Mouse (Mus musculus) adrenal gland (tissue): ENCODE results near the gene Rex1bd.

Experiments
- intact Hi-C: fragments of 180-260 bp; cut with DNase I; formaldehyde crosslinking; loops from one replicate; pipeline ENCODE4 v1.15.1; 2025

Rex1bd gene

GRCm38 (mm10) chr8:70482943-70483342 lies 23.6 kb downstream of the Rex1bd start:
- intact Hi-C loops = no loop called here

- intact Hi-C loops = no loop called here
Observed at GRCm38 (mm10) chr8:70481908-70482307, 24.6 kb downstream of the Rex1bd start.

GRCm38 (mm10) chr8:70477269-70477982 lies 29.1 kb downstream of the Rex1bd start:
- intact Hi-C loops = no loop called here

GRCm38 (mm10) chr8:70476333-70477268 lies 30.0 kb downstream of the Rex1bd start, which contains the start of gene Klhl26:
Gene Klhl26 (minus strand): TSS chr8:70476968.
- intact Hi-C loops = no loop called here

- intact Hi-C loops = no loop called here
Observed at GRCm38 (mm10) chr8:70471856-70472255, 34.7 kb downstream of the Rex1bd start.

- intact Hi-C loops = no loop called here
Observed at GRCm38 (mm10) chr8:70469938-70470337, 36.6 kb downstream of the Rex1bd start.

- intact Hi-C loops = no loop called here
Observed at GRCm38 (mm10) chr8:70469295-70469916, 37.1 kb downstream of the Rex1bd start.

- intact Hi-C loops = no loop called here
Observed at GRCm38 (mm10) chr8:70468733-70469132, 37.8 kb downstream of the Rex1bd start.

- intact Hi-C loops = no loop called here
Observed at GRCm38 (mm10) chr8:70467907-70468306, 38.6 kb downstream of the Rex1bd start.

- intact Hi-C loops = no loop called here
Observed at GRCm38 (mm10) chr8:70467229-70467725, 39.3 kb downstream of the Rex1bd start.

- intact Hi-C loops = no loop called here
Observed at GRCm38 (mm10) chr8:70466771-70467170, 39.8 kb downstream of the Rex1bd start.

- intact Hi-C loops = no loop called here
Observed at GRCm38 (mm10) chr8:70466305-70466704, 40.2 kb downstream of the Rex1bd start.

GRCm38 (mm10) chr8:70465701-70466100 lies 40.9 kb downstream of the Rex1bd start:
- intact Hi-C loops = no loop called here

- intact Hi-C loops = no loop called here
Observed at GRCm38 (mm10) chr8:70464162-70464561, 42.4 kb downstream of the Rex1bd start.

- intact Hi-C loops = no loop called here
Observed at GRCm38 (mm10) chr8:70463306-70463705, 43.2 kb downstream of the Rex1bd start.

GRCm38 (mm10) chr8:70462516-70462813 lies 44.1 kb downstream of the Rex1bd start:
- intact Hi-C loops = no loop called here

GRCm38 (mm10) chr8:70461765-70462515 lies 44.6 kb downstream of the Rex1bd start:
- intact Hi-C loops = no loop called here

GRCm38 (mm10) chr8:70460606-70461005 lies 45.9 kb downstream of the Rex1bd start:
- intact Hi-C loops = no loop called here

- intact Hi-C loops = no loop called here
Observed at GRCm38 (mm10) chr8:70460199-70460598, 46.4 kb downstream of the Rex1bd start.

- intact Hi-C loops = no loop called here
Observed at GRCm38 (mm10) chr8:70459636-70460035, 46.9 kb downstream of the Rex1bd start.

- intact Hi-C loops = no loop called here
Observed at GRCm38 (mm10) chr8:70458462-70458861, 48.1 kb downstream of the Rex1bd start.
